Mouse (Mus musculus) cerebellum, postnatal 10 days (tissue): Measurements from ENCODE around the gene 4930470P17Rik.
A peak's percentile ranks its signal among the peaks of the same experiment; 100 is the strongest.

ENCODE experiments used
- DNase-seq, 2 experiments: peaks; one replicate each; pipeline ENCODE4 v3.0.0; 2021; ENCODE audit warnings: mixed read lengths in 2 of 2

The 4930470P17Rik gene

DNA sequence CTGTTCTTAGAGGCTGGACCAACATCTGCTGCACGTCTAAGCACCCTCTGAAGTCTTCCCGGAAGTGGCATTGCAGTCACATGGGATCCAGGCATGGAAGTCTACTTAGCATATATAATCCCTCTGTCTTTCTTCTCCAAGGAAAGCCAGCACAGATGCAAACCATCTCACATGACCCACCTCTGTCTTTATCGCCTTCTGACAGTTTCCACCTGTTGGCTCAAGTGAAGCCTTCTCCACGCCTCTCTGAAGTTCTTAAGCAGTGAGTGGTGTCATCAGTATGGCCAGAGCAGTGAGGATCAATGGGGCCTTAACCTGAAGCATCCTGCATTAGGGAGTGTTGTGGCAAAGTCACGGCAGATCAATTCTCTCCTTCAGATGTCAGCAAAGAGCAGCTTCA, 23.2 kb downstream of the 4930470P17Rik start:
- DNase-seq: no peak

- DNase-seq: no peak
Measured at GRCm38 (mm10) chr2:170577502-170577901, 24.3 kb downstream of the 4930470P17Rik start.

- peak; percentile 47 to 56 for DNase-seq
Measured at GRCm38 (mm10) chr2:170576077-170576476, 25.7 kb downstream of the 4930470P17Rik start.

- no peak for DNase-seq
Measured at GRCm38 (mm10) chr2:170564995-170565394, 36.8 kb downstream of the 4930470P17Rik start.

- no peak for DNase-seq
Measured at GRCm38 (mm10) chr2:170563956-170564855, 37.6 kb downstream of the 4930470P17Rik start.

DNA sequence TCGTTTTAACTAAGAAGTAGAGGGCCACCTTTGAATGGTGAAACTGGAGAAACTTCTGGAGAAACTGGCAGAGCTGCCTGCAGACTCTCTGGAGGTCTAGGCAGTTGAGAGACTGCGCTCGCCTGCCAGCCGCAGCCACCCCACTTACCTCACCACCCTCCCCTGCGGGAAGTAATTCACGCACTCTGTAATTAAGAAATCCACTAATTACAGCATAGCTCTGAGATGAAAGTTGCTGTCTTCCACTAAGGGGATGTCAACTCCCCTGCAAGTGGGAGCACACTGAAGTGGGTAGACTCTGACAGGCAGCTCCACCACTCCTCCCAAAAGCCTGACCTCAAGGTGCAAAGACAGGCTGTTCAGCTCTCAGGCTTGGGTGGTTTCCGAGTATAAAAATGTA, 49.7 kb downstream of the 4930470P17Rik start:
- DNase-seq: no peak

- peak; percentile 66 to 71 for DNase-seq
Measured at GRCm38 (mm10) chr2:170550240-170550639, 51.6 kb downstream of the 4930470P17Rik start.

- DNase-seq: peak; percentile 37 to 48
Measured at GRCm38 (mm10) chr2:170549146-170549545, 52.7 kb downstream of the 4930470P17Rik start.

- no peak for DNase-seq
Measured at GRCm38 (mm10) chr2:170548046-170548445, 53.8 kb downstream of the 4930470P17Rik start.

- DNase-seq: peak in 1 of 2 experiments; percentile 20
Measured at GRCm38 (mm10) chr2:170547526-170547925, 54.3 kb downstream of the 4930470P17Rik start.

DNA sequence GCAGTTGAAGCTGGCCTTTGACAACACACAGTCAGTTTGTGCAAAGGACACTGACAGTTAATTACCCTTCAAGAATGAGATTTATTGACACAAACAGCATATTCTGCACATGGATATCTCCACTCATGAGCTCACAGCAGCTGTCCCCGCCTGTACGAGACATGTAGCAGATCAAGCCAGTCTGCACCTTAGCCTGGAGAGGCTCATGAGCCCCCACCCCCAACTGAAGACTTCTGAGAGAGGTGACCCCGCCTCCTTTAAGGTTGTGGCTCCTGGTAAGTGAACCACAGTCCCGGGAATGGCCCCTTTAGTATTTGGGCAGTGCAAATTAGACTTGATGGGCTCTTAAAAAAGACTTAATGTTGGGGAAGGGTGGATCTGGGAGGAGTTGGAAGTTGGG, 56.1 kb downstream of the 4930470P17Rik start:
- no peak for DNase-seq

GRCm38 (mm10) chr2:170544950-170545349, 56.9 kb downstream of the 4930470P17Rik start:
- no peak for DNase-seq

DNA sequence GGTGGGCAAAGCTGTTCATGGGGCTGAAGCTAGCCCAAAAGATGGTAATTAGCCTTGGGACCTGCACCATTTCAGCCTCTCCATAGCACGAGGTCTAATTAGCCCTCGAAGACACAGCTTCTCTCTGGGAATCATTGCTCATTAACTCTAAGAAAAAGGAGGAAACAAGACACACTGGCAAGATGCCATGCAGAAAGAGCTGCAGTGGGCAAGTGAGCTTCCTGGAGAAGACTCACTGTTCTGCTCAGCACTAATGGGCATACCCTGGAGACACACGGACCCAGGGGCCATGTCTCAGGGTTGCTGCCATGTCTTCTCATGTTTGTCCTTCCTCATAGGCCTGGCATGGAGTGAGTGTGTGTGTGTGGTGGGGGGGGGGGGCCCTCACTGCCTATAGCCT, 57.7 kb downstream of the 4930470P17Rik start:
- no peak for DNase-seq

- DNase-seq: no peak
Measured at GRCm38 (mm10) chr2:170543625-170544024, 58.2 kb downstream of the 4930470P17Rik start.

GRCm38 (mm10) chr2:170539211-170539610, 62.6 kb downstream of the 4930470P17Rik start:
- DNase-seq: no peak

- DNase-seq: no peak
Measured at GRCm38 (mm10) chr2:170535841-170536240, 66.0 kb downstream of the 4930470P17Rik start.

DNA sequence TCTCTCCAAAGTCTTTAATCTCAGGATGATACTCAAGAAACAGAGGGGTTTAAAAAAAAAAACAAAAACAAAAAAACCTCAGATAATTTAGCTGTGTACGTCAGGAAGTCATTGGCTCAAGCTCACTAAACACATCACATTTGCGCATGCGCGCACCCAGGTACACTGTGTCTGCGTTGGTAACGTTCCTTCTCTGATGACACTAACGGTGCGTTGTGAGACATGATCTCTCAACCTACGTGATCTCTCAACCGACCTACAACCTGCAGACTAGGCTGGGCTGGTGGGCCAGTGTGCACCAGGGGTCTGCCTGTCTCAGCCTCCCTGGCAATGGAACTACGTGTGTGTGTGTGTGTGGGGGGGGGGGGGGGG, 67.0 kb downstream of the 4930470P17Rik start:
- no peak for DNase-seq

DNA sequence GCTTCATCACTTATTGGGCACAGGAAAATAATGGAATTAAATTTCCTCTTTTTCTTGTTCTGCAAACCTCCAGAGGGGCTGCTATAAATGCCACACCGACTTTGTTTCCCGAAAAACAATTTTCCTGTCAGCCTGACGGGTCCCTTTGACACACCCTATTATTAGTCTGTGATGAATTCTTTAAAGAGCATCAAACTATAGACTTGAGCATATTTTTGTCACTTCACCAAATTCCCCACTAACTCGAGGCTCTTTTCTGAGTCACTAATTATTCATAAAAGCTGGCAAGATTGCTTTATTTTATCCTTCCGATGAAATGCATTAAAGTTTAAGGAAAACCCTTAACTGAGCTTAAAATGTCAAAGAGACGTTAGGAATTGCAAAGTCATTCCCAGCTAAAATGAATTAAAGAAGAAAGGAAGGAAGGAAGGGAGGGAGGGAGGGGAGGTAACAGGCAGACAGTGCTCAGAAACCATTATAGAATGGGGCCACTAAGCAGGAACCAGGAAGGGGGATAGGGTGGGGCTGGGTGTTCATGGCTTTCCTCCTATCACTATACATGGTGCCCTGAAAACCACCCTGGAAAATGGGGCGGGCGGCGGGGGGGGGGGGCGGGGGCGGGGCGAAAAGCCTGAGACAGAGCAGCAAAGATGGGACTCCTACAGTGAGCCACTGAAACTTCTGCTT, 67.6 kb downstream of the 4930470P17Rik start:
- no peak for DNase-seq

DNA sequence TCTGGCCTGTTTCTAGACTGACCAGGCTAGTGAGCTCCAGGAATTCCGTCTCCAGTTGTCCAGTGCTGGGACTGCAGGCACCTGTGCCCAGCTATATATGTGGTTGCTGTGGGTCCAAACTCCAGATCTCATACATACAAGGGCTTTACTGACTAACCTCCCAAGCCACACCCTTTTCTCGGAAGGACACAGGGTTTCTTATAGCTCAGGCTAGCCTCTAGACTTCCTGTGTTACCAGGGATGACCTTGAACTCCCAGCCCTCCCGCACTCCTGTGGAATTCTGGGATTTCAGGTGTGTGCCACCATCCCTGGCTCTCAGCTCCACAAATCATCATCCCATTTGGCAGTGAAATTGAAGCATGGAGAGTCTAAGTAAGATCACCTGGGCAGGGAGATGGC, 71.6 kb downstream of the 4930470P17Rik start:
- no peak for DNase-seq

DNA sequence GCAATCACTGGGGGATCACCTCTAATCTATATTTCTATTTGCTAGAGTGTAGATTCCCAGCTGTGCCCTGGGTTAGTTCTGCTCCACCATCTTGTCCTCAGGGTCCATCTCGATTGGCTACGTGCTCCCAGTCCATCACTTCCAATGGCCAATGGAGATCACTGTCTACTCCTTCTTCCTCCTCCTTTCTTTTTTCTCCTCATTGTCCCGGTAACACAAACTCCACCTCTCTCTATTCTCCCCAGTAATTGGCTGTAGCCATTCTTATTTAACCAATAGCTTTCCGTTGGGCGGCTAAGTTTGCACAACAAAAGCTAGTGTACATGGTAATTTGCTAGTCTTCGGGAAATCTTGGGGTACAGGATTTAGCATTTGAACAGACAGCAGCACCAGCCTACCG, 72.1 kb downstream of the 4930470P17Rik start:
- DNase-seq: no peak
